Mouse (Mus musculus) fat pad, adult 2 months (tissue): Measurements from ENCODE around the gene Dnaic1.

Source experiments
- DNase-seq: peaks from one replicate; pipeline ENCODE4 v3.0.0-alpha.2; 2011; ENCODE audit warnings: low read depth, low spot score; ENCODE audit errors: extremely low read depth

Dnaic1 gene

GRCm38 (mm10) chr4:41634631-41635030 lies 65.1 kb downstream of the Dnaic1 start:
- no peak for DNase-seq

DNA sequence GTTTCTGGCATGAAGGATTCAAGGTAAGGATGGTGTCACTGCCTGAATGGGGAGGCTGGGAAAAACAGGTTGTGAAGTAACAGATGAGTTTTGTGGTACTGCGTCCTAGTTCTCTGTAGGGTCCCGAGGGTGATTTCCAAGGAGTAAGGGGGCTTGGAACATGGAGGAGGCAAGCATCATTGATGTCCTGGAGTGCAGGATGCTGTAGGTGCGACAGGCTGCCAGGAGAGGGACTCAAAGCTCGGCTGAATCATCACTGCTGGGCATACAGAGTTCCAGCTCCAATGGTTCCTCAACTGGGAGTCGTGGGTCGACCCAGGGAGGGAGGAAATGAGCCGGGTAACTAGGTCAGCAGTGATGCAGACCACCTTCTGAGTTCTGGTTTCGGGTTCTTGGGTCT lies 65.6 kb downstream of the Dnaic1 start:
- no peak for DNase-seq

DNA sequence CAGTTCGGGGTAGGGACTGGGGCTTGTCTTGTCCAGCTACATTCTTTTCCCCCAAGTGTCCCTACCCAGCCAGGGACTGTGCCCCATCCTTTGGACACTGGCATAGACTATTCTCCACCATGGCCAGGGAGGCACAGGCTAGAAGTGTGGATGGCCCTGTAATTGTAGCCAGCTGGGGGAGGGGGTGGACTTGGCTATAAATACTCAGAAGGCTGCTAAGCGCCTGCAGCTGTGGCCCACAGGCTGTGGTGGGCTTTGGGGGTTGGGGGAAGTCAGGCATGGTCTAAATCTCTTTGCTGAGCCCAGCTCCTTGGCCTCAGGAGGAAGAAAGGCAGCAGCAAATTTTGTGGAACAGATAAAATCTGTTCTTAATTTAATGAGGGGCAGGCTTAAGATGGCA lies 66.3 kb downstream of the Dnaic1 start:
- DNase-seq: no peak

- no peak for DNase-seq
Observed at GRCm38 (mm10) chr4:41636366-41636765, 66.8 kb downstream of the Dnaic1 start.

GRCm38 (mm10) chr4:41636882-41637635 lies 67.5 kb downstream of the Dnaic1 start:
- no peak for DNase-seq

GRCm38 (mm10) chr4:41638186-41638731 lies 68.7 kb downstream of the Dnaic1 start:
- no peak for DNase-seq

DNA sequence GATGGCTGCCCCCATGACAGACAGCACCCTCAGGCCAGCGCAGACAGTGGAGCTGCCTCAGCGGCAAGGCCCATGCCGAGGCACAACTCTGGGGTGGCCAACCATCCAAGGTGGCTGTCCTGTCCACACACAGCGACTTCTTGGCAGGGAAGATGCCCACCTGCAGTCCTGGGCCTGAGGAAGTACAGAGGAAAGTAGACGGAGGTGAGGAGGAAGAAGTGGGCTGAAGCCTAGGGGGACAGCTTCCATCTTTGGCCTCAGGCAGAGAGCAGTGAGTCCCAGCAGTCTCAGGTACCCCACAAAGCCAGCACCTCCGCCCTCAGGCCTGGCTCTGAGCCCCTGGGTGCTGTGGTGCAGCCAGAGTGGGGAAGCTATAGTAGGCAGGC lies 69.2 kb downstream of the Dnaic1 start:
- DNase-seq: no peak

- DNase-seq: no peak
Observed at GRCm38 (mm10) chr4:41639214-41639841, 69.8 kb downstream of the Dnaic1 start.

DNA sequence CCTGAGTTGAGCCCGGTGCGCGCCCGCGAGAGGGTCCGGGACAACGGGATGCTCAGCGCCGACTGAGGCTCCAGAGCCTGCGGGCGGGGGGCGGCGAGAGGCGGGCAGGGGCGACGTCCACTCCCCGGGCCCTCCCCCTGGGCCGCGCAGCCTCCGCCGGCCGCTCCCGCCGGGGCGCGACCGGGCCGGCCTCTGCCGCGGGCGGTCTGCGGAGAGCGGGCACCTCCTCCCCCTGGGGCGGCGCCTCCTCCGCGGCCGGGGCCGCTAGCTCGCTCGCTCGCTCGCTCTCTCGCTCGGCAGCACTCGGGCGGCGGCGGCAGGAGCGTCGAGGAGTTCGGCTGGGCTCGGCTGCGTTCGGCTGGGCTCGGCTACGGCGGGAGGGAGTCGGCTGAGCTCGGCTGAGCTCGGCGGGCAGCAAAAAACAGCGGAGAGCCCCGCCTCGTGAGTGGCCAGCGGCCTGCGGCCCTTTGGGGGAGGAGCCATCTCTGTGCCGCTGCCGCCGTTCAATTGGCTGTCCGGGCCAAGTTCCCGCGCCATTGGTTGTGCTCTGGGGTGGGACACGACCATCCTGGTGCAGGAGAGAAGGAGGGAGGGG lies 70.4 kb downstream of the Dnaic1 start, which contains the start of gene Enho:
TSS of gene Enho (minus strand) at position 412 of the 595 bp plus-strand sequence.
- DNase-seq: no peak

DNA sequence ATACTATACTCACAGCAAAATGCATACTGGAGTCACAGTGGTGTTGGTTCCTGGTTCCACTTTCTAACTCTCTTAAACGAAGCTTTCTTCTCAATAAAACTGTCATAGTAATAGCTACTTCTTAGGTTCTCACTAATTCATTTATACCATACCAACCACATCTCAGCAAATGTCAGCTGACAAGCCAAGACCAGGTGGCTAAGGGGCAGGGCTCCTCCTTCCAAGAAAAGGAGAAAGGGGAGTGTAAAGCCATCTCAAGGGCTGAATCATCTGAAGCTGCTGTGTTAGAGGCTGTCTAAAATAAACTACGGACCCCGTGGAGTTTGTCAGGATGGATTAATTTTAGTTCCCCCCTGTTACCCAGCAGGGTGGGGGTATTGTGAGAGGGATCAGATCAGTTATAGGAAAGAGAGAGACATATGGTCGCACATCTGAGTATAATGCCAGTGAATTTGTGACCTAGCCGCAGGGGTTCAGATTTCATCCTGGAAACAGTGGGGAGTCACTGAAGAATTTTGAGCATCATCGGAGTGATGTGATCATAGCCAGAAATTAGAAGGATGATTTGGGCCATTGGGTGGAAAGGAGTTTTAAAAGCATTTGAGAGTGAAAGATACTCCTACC lies 71.7 kb downstream of the Dnaic1 start:
- no peak for DNase-seq

GRCm38 (mm10) chr4:41645488-41645887 lies 75.9 kb downstream of the Dnaic1 start:
- no peak for DNase-seq

- no peak for DNase-seq
Observed at GRCm38 (mm10) chr4:41648157-41648556, 78.6 kb downstream of the Dnaic1 start.

DNA sequence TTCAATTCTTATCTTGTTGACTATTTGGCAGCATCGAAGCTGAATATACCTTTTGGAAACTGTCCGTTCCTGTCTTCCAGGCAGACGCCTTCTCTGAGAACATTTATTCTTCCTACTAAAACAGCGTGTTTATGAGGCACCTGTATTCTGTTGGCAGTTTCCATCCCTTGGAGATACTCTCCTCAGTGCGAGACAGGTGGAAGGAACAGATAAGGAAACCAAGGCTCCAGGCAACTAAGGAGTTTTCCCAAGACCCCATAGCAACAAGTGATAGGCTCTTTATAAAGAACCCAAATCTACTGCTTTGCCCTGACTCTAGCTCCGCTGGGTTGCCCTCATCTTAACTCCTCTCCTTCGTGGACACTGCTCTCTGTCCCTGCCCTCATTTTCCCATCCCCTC lies 79.1 kb downstream of the Dnaic1 start:
- no peak for DNase-seq

GRCm38 (mm10) chr4:41653296-41653695 lies 83.7 kb downstream of the Dnaic1 start:
- no peak for DNase-seq

- DNase-seq: no peak
Observed at GRCm38 (mm10) chr4:41653730-41654129, 84.2 kb downstream of the Dnaic1 start.

DNA sequence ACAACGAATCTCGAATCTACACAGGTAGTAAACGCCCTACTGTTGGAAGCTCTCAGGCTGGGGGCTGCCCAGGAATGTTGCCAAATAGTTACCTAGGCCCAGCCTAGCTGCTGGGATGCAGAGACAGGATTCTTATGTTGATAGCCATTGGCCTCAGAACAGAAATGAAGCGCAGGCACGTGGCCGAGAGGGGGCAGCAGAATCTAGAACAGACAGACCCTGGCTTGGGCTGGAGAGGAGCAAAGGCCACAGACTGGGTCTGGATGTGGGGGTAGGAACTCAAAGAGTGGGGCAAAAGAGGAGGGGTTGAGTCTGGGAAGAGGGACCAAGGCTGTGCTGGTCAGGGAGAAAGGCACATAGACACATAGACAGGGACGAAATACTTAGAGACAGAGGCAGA lies 84.6 kb downstream of the Dnaic1 start:
- DNase-seq: no peak

GRCm38 (mm10) chr4:41655525-41655924 lies 86.0 kb downstream of the Dnaic1 start:
- DNase-seq: no peak

DNA sequence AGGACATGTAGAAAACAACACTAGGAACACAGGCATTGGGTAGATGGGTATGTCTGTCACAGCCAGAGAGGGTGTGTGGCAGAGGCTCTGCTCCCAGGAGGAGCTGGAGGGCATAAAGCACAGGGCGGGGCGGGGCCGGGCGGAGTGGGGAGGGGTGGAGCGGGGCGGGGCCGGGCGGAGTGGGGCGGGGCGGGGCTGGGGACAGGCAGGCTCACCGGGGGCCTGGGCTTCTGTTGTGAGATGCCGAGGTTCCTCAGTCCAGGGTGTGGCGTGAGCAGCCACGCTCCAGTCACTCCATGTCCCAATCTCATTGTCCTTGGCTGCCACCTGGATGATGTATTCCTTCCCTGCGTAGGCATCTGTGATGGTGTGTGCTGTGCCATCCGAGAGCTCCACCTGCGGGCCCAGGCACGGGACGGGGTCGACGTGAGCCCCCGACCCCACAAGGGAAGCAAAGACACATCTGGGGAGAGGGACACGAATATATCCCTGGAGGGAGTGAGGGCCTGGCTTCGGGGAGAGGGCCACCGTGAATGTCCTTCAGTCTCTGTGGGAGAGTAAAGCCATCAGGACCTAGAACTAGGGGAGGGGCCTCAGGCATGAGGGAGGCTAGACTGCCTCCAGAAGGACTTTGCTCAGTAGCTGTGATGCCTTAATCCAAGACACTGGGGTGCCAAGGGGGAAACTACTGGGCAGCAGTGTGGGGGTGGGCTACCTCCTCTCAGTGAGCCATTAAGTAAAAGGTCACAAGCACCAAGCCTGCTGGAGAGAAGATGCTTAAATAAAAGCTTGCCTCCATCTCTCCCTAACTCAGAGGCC lies 89.2 kb downstream of the Dnaic1 start:
- DNase-seq: no peak

- no peak for DNase-seq
Observed at GRCm38 (mm10) chr4:41659556-41659955, 90.0 kb downstream of the Dnaic1 start.

DNA sequence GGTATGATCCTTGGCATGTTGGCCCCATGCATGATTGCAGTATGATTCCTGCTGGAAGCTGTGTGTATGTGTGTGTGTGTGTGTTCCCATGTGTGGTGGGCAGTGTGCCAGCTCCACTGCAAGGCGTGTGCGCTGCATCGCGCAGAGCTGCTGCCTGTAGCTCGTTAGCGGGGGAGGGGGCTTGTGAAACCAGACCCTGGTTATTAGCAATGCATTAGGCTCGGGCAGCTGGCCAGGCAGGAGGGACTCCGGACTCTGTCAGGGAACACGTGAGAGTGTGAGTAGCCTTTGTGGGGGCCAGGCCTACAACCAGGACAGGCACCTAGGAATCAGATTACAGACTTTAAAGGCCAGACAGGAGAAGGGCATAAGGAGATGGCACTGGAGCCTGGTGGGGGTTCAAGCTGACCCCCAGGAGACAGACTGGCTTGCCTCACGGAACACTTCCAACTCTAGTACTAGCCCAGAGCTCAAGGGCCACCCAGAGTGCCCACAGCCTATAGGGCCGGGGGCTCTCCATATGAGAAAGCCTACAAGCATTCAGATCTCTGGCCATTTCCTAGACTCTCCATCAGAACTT lies 91.4 kb downstream of the Dnaic1 start:
- no peak for DNase-seq
